Mouse (Mus musculus) thymus, adult 18-20 months (tissue): ENCODE data around the gene Msi2.

Experiments used
- DNase-seq, 2 experiments: peaks; one replicate each; pipeline ENCODE4 v3.0.0; 2022; ENCODE audit warnings: mixed read lengths in 2 of 2

Gene Msi2

GRCm38 (mm10) chr11:88718050-88718765 lies at the start of gene Msi2:
Gene Msi2 (minus strand): TSS chr11:88718513.
- DNase-seq = peak; percentile 90 to 91

- DNase-seq = no peak
Measured at GRCm38 (mm10) chr11:88765635-88766034, 47.3 kb upstream of the Msi2 start.

DNA sequence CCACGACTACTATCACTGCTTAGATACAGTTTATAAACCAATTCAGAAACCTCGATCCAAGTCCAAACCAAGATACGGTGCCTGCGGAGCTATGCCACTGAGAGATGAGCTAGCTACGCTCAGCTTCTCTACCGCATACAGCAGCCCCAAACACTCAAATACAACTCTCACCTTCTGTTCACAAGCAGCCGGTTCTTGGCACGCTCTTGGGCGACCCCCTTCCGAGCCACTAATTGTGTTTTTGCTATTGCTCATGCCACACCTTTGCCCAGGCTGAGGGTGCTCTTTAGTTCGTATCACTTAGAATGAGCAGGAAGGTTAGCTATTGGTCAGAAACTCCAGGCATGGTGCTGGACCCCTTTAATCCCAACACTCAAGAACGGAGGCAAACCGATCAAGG lies 45.1 kb upstream of the Msi2 start:
- no peak for DNase-seq

- DNase-seq = no peak
Measured at GRCm38 (mm10) chr11:88759501-88759900, 41.2 kb upstream of the Msi2 start.

DNA sequence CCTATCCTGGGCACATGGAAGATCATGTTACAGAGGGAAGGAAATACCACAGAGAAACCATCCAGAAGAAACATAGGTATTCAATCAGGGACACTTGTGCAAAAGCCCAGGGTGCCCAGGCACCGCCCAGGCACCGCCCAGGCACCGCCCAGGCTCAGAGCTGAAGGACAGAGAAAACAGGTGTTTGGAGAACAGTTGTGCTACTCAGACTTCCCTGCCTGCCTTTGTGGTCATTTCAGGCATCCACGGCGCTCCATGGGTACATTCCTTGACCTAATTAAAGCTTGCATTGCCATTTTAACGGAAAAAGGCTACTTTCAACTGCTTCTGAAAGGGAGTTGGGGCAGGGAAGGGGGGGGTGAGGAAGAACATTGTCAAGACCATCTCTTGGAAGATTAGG lies 40.1 kb upstream of the Msi2 start:
- no peak for DNase-seq

GRCm38 (mm10) chr11:88745306-88745705 lies 27.0 kb upstream of the Msi2 start:
- DNase-seq = no peak

GRCm38 (mm10) chr11:88739574-88740295 lies 21.4 kb upstream of the Msi2 start:
- DNase-seq = no peak

DNA sequence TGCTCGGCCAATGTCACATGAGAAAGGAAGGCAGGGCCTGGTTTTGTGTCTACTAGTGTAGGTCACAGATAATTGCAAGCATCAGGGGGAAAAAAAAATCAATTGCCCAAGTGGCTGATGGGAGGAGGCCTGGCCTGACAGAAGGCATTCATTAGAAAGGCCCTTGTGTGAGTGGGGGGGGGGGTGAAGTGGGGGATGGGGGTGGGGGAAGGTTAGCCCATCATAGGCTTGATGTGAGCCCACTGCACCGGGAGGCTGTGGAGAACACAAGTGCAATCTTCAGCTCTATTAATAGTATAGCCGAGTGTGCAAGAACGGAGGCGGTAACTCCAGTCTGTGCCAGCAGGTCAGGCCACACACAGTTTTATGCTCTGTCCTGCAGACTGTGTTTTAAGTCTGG lies 11.1 kb upstream of the Msi2 start:
- DNase-seq = no peak

GRCm38 (mm10) chr11:88728508-88728890 lies 10.2 kb upstream of the Msi2 start:
- DNase-seq = peak; percentile 34 to 44

- no peak for DNase-seq
Measured at GRCm38 (mm10) chr11:88727768-88728507, 9.6 kb upstream of the Msi2 start.

GRCm38 (mm10) chr11:88721144-88721636 lies 2.9 kb upstream of the Msi2 start:
- DNase-seq = no peak

- DNase-seq = no peak
Measured at GRCm38 (mm10) chr11:88720261-88721143, 2.2 kb upstream of the Msi2 start.

DNA sequence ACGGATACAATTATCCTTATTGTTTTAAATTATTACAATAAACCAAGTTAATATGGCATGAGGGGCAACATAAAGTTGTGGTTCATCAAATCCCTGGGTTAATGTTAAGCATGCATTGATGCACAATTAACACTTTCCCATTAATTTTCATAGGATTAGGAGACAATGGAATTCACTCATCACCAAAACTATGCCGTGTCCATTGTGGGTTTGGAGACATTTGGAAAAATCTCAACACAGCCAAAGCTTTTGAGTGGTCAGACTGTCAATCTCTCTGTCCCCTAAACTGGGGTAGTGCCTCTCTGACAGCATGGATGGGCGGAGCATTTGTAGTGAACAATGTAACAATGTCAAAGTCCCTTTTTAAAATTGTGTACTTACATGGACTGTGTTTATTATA lies 1.3 kb upstream of the Msi2 start:
- DNase-seq = no peak

- DNase-seq = no peak
Measured at GRCm38 (mm10) chr11:88718766-88719595, 668 bp upstream of the Msi2 start.

DNA sequence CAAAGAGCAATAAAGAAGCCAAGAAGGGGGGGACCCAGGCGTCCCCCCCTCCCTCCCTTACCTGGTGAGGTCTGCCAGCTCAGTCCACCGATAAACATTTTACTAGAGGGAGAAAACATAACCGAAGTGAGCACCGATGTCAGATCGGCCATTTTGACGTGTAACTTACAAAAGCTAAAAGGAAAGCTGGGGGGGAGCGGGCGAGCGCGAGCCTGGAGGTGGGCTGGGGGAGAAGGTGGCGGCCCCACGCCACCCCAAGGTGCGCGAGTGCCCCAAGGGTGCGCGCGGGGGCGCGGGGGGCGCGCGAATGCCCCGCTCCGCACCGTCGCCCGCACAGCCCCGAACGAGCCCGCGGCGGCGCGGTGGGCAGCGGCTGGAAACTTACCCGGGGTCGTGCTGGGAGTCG lies 666 bp downstream of the Msi2 start:
- DNase-seq = peak in 1 of 2 experiments; percentile 21

GRCm38 (mm10) chr11:88717016-88717643 lies 1.2 kb downstream of the Msi2 start:
- no peak for DNase-seq

DNA sequence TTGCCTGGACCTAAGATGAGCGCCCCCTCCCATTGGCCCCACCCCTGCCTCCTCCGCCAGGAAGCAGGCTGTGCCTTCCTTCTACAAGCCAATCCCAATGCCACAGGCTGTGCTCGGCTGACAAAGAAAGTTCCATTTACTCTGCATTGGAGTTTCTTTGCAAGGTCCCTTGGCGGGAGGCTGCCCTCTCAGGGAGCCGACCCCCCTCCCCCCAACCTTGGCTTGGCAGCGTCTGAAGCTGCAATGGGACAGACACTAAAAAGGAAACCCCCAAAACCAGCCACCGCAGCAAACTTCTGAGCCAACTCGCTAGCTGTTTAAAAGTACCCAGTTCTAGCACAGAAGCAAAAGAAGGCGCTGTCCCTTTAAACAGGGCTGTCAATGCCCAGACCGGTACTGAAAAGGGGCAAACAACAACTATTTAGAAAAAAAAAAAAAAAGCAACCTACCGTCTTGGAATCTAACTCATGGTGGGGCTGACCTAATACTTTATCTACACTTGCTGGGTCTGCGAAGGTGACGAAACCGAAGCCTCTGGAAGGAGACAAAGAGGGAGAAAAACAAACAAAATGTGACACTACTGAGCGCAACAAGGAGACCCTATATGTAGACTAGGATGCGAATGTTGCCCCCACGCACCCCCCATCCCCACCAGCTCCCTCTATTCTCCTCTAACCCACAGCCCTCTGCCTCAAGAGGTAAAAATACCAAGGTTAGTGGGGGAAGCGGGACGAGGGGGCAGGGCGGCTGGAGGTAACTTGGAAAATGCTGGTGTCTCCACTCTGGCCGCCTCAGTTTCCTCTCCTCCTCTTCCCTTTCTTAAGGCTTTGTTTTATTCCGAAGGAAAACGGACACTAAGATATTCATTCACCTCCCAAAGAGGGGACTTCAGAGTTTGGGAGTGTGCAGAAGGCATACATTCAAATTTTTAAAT lies 2.0 kb downstream of the Msi2 start:
- DNase-seq = peak; percentile 33 to 55

GRCm38 (mm10) chr11:88715299-88715698 lies 3.0 kb downstream of the Msi2 start:
- no peak for DNase-seq

- no peak for DNase-seq
Measured at GRCm38 (mm10) chr11:88714127-88714526, 4.2 kb downstream of the Msi2 start.

- no peak for DNase-seq
Measured at GRCm38 (mm10) chr11:88713479-88713878, 4.8 kb downstream of the Msi2 start.
